Mouse (Mus musculus) embryo, embryonic 10.5 days (tissue): ENCODE results near the gene Nr1h2.

ENCODE experiments used
- DNase-seq: peaks from one replicate; pipeline ENCODE4 v3.0.0-alpha.2; 2015; ENCODE audit warnings: low spot score

Gene Nr1h2

GRCm38 (mm10) chr7:44553826-44554225 lies at the start of gene Nr1h2:
TSS of gene Nr1h2 (minus strand) at chr7:44553951.
- DNase-seq: peak; percentile 98

- peak; percentile 50 for DNase-seq
Observed at GRCm38 (mm10) chr7:44603186-44603855, 49.6 kb upstream of the Nr1h2 start.

- peak; percentile 31 for DNase-seq
Observed at GRCm38 (mm10) chr7:44602443-44602842, 48.7 kb upstream of the Nr1h2 start.

GRCm38 (mm10) chr7:44601646-44602045 lies 47.9 kb upstream of the Nr1h2 start:
- no peak for DNase-seq

- no peak for DNase-seq
Observed at GRCm38 (mm10) chr7:44600691-44601262, 47.0 kb upstream of the Nr1h2 start.

GRCm38 (mm10) chr7:44598336-44598735 lies 44.6 kb upstream of the Nr1h2 start:
- DNase-seq: no peak

GRCm38 (mm10) chr7:44597666-44598065 lies 43.9 kb upstream of the Nr1h2 start:
- DNase-seq: no peak

GRCm38 (mm10) chr7:44596996-44597538 lies 43.3 kb upstream of the Nr1h2 start:
- DNase-seq: no peak

- no peak for DNase-seq
Observed at GRCm38 (mm10) chr7:44596051-44596450, 42.3 kb upstream of the Nr1h2 start.

- DNase-seq: no peak
Observed at GRCm38 (mm10) chr7:44595131-44595561, 41.4 kb upstream of the Nr1h2 start.

- DNase-seq: no peak
Observed at GRCm38 (mm10) chr7:44594291-44594690, 40.5 kb upstream of the Nr1h2 start.

GRCm38 (mm10) chr7:44593775-44594174 lies 40.0 kb upstream of the Nr1h2 start:
- DNase-seq: peak; percentile 93

GRCm38 (mm10) chr7:44593051-44593450 lies 39.3 kb upstream of the Nr1h2 start:
- no peak for DNase-seq

- peak; percentile 5 for DNase-seq
Observed at GRCm38 (mm10) chr7:44591348-44592116, 37.8 kb upstream of the Nr1h2 start.

GRCm38 (mm10) chr7:44590402-44591347 lies 36.9 kb upstream of the Nr1h2 start, which contains the start of gene Kcnc3:
TSS of gene Kcnc3 (plus strand) at chr7:44590664.
- DNase-seq: peak; percentile 95

- DNase-seq: peak; percentile 48
Observed at GRCm38 (mm10) chr7:44589946-44590345, 36.2 kb upstream of the Nr1h2 start.

- peak; percentile 94 for DNase-seq
Observed at GRCm38 (mm10) chr7:44589149-44589548, 35.4 kb upstream of the Nr1h2 start.

- peak; percentile 6 for DNase-seq
Observed at GRCm38 (mm10) chr7:44588338-44588737, 34.6 kb upstream of the Nr1h2 start.

GRCm38 (mm10) chr7:44587676-44588075 lies 33.9 kb upstream of the Nr1h2 start:
- DNase-seq: peak; percentile 10

GRCm38 (mm10) chr7:44586930-44587329 lies 33.2 kb upstream of the Nr1h2 start:
- peak; percentile 90 for DNase-seq

- no peak for DNase-seq
Observed at GRCm38 (mm10) chr7:44586518-44586917, 32.8 kb upstream of the Nr1h2 start.
